Mouse (Mus musculus): ENCODE results near the gene Apba2. TPM values are rescaled to one million over a fixed set of nuclear protein-coding genes. Genes with fewer than 3 reads are reported as not detected.

Apba2 gene
- polyA plus RNA-seq, 1 experiment, result 188 TPM

DNA sequence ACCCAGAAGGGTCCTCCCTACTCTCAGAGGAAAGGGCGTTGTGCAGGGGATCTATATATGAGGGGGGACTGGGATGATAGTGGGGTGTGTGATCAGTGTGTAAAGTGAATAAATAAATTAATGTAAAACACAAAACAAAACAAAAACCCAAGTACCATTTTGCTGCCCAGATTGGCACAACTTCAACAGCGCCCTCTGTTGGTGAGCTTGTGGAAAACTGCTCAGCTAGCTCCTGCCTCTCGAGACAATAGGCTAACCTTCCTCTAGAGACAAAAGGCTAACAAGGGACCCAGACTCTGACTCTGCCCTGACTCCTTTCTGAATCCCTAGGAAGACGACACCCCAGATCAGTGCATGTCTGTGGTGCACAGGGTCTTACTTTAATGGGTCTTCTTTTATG, 109.4 kb downstream of the Apba2 start:
- Histone ChIP-seq H3K4me3 (ENCODE audit: insufficient read depth, low read length) (no peak overlapping the region), H3K27ac (ENCODE audit: insufficient read depth, low read length) (no peak overlapping the region), H3K4me1 (ENCODE audit: control insufficient read depth, insufficient read depth, low read length) (no peaks in the 10 kb centered on the region)
- peak; percentile 46 for TF ChIP-seq CTCF (IDR thresholded peaks at IDR 0.05; ENCODE audit: extremely low read depth, insufficient read depth, low read length)
- TF ChIP-seq POLR2A (IDR thresholded peaks at IDR 0.05; ENCODE audit: extremely low read depth, insufficient read depth, low read length), result no peak

DNA sequence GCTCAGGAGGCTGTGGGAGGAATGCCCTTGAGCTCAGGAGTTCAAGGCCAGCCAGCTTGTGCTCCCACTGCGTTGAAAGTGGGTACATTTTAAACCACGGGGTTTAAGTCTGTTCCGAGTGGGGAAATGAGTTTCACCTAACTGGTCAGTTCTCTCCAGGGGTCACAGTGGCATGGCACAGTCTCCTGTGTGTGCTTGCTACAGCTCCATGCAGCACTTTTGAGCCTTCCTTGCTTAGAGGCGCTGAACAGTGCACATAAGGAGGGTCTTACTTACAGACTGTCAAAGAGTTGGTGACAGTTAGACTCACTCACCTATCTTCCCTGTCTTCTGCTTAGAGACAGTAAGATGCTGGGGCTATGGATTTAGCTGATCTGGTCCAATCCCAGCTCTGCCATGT, 117.8 kb downstream of the Apba2 start:
- no peak overlapping the region for H3K4me3 ChIP-seq (ENCODE audit: insufficient read depth, low read length)
- H3K4me1 ChIP-seq (ENCODE audit: control insufficient read depth, insufficient read depth, low read length), result peaks cover 2% of the 10 kb centered on the region
- H3K27ac ChIP-seq (ENCODE audit: insufficient read depth, low read length), result no peak overlapping the region
- no peak for TF ChIP-seq CTCF (IDR thresholded peaks at IDR 0.05; ENCODE audit: extremely low read depth, insufficient read depth, low read length)
- no peak for TF ChIP-seq POLR2A (IDR thresholded peaks at IDR 0.05; ENCODE audit: extremely low read depth, insufficient read depth, low read length)

DNA sequence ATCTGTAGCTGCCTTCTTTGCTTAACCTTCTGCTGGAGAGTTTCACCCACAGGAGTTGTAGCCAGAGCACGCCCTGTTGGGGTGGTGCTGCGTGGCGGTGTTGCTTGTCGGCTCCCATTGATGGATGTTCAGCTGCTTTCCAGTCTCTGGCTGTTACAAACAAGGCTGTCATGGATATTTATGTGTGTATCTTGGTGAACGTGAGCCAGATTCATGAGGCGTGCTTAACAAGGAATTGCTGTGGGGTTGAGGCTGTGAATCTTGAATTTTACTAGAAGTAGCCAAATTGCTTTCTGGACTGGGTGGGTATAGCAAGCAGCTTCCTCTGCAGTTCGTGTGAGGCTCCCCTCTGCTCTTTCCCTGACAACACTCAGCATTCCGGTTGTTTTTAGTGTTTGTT, 125.0 kb downstream of the Apba2 start:
- no peak for TF ChIP-seq CTCF (IDR thresholded peaks at IDR 0.05; ENCODE audit: extremely low read depth, insufficient read depth, low read length)
- no peak for TF ChIP-seq POLR2A (IDR thresholded peaks at IDR 0.05; ENCODE audit: extremely low read depth, insufficient read depth, low read length)
- no peak overlapping the region for H3K4me3 ChIP-seq (ENCODE audit: insufficient read depth, low read length)
- no peak overlapping the region; the same call in 1 of the 2 replicates for H3K27ac ChIP-seq (ENCODE audit: insufficient read depth, low read length)
- H3K4me1 ChIP-seq (ENCODE audit: control insufficient read depth, insufficient read depth, low read length), result peaks cover 28% of the 10 kb centered on the region

- no peak for TF ChIP-seq POLR2A (IDR thresholded peaks at IDR 0.05; ENCODE audit: extremely low read depth, insufficient read depth, low read length)
- TF ChIP-seq CTCF (IDR thresholded peaks at IDR 0.05; ENCODE audit: extremely low read depth, insufficient read depth, low read length), result no peak
- H3K4me1 ChIP-seq (ENCODE audit: control insufficient read depth, insufficient read depth, low read length), result peaks cover 35% of the 10 kb centered on the region
- H3K27ac ChIP-seq (ENCODE audit: insufficient read depth, low read length), result peak overlapping the region; percentile 81
- H3K4me3 ChIP-seq (ENCODE audit: insufficient read depth, low read length), result no peak overlapping the region
These were observed 126.6 kb downstream of the Apba2 start for GRCm38 (mm10) chr7:64627972-64628655.

DNA sequence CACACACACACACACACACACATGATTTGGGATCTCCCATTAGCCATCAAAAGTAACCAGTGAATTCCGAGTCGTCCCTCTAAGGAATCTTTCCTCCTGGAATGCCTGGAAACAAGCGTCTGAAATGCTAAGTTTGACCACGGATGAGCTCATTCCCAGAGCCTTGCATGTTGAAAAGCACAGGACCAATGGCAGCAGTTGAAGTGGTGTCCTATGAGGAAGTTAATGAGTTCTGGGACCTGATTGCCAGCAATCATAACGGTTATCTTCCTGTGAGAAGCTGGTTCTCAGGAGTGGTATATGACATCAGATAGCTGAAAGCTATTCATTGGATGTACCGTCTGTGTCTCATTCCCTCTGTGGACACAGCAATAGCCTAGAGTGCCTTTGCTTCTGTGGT, 129.2 kb downstream of the Apba2 start:
- H3K4me3 ChIP-seq (ENCODE audit: insufficient read depth, low read length), result no peak overlapping the region
- H3K27ac ChIP-seq (ENCODE audit: insufficient read depth, low read length), result peak overlapping the region; percentile 66
- TF ChIP-seq POLR2A (IDR thresholded peaks at IDR 0.05; ENCODE audit: extremely low read depth, insufficient read depth, low read length) (no peak), CTCF (IDR thresholded peaks at IDR 0.05; ENCODE audit: extremely low read depth, insufficient read depth, low read length) (no peak)
- H3K4me1 ChIP-seq (ENCODE audit: control insufficient read depth, insufficient read depth, low read length), result peaks cover 35% of the 10 kb centered on the region

GRCm38 (mm10) chr7:64631131-64631530, 129.6 kb downstream of the Apba2 start:
- TF ChIP-seq POLR2A (IDR thresholded peaks at IDR 0.05; ENCODE audit: extremely low read depth, insufficient read depth, low read length) (no peak), CTCF (IDR thresholded peaks at IDR 0.05; ENCODE audit: extremely low read depth, insufficient read depth, low read length) (no peak)
- Histone ChIP-seq H3K4me1 (ENCODE audit: control insufficient read depth, insufficient read depth, low read length) (peaks cover 33% of the 10 kb centered on the region), H3K27ac (ENCODE audit: insufficient read depth, low read length) (peak overlapping the region; percentile 66), H3K4me3 (ENCODE audit: insufficient read depth, low read length) (no peak overlapping the region)

GRCm38 (mm10) chr7:64631781-64632351, 130.4 kb downstream of the Apba2 start:
- Histone ChIP-seq H3K4me3 (ENCODE audit: insufficient read depth, low read length) (no peak overlapping the region), H3K4me1 (ENCODE audit: control insufficient read depth, insufficient read depth, low read length) (peaks cover 32% of the 10 kb centered on the region), H3K27ac (ENCODE audit: insufficient read depth, low read length) (peak overlapping the region; percentile 94)
- no peak for TF ChIP-seq POLR2A (IDR thresholded peaks at IDR 0.05; ENCODE audit: extremely low read depth, insufficient read depth, low read length)
- TF ChIP-seq CTCF (IDR thresholded peaks at IDR 0.05; ENCODE audit: extremely low read depth, insufficient read depth, low read length), result no peak

GRCm38 (mm10) chr7:64633182-64633581, 131.7 kb downstream of the Apba2 start:
- H3K4me1 ChIP-seq (ENCODE audit: control insufficient read depth, insufficient read depth, low read length), result peaks cover 26% of the 10 kb centered on the region
- 0 out of 2 replicates have a peak overlapping the region, but pooled peaks have one; percentile 19 for H3K27ac ChIP-seq (ENCODE audit: insufficient read depth, low read length)
- no peak for TF ChIP-seq POLR2A (IDR thresholded peaks at IDR 0.05; ENCODE audit: extremely low read depth, insufficient read depth, low read length)
- TF ChIP-seq CTCF (IDR thresholded peaks at IDR 0.05; ENCODE audit: extremely low read depth, insufficient read depth, low read length), result no peak

DNA sequence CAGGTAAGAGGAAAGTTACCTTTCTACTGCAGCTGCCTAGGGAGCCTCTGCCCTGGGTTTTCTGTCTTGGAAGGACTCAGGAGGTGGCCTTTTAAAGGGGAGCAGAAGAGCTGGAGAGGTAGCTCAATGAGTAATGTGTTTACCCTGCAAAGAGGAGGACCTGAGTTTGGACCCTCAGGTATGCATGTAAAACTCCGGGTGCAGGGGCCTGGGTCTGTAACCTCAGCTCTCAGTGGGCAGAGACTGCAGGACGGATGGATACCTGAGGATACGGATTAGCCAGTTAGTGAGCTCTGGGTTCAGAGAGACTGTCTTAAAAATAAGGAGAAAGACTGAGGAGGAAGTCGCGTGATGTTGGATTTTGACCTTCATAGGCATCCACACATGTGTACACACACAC, 132.4 kb downstream of the Apba2 start:
- H3K4me3 ChIP-seq (ENCODE audit: insufficient read depth, low read length), result no peak overlapping the region
- peaks cover 20% of the 10 kb centered on the region for H3K4me1 ChIP-seq (ENCODE audit: control insufficient read depth, insufficient read depth, low read length)
- TF ChIP-seq POLR2A (IDR thresholded peaks at IDR 0.05; ENCODE audit: extremely low read depth, insufficient read depth, low read length), result no peak
- no peak for TF ChIP-seq CTCF (IDR thresholded peaks at IDR 0.05; ENCODE audit: extremely low read depth, insufficient read depth, low read length)
- peak overlapping the region; percentile 19; the same call in 1 of the 2 replicates for H3K27ac ChIP-seq (ENCODE audit: insufficient read depth, low read length)

More at GRCm38 (mm10) chr7:64633182-64633581, 131.7 kb downstream of the Apba2 start:
- no peak overlapping the region for H3K4me3 ChIP-seq (ENCODE audit: insufficient read depth, low read length)

GRCm38 (mm10) chr7:64634482-64634881, 133.0 kb downstream of the Apba2 start:
- Histone ChIP-seq H3K4me3 (ENCODE audit: insufficient read depth, low read length) (no peak overlapping the region), H3K27ac (ENCODE audit: insufficient read depth, low read length) (peak overlapping the region; percentile 19; the same call in 1 of the 2 replicates), H3K4me1 (ENCODE audit: control insufficient read depth, insufficient read depth, low read length) (peaks cover 20% of the 10 kb centered on the region)
- TF ChIP-seq CTCF (IDR thresholded peaks at IDR 0.05; ENCODE audit: extremely low read depth, insufficient read depth, low read length), result no peak
- no peak for TF ChIP-seq POLR2A (IDR thresholded peaks at IDR 0.05; ENCODE audit: extremely low read depth, insufficient read depth, low read length)
